Mouse (Mus musculus) liver, embryonic 12.5 days (tissue): ENCODE measurements around the gene Haghl. TPM values are rescaled to one million over a fixed set of nuclear protein-coding genes. Genes with fewer than 3 reads are reported as not detected.

ENCODE experiments used
- ATAC-seq: fragments of 200-750 bp; cut with Nextera tagmentation; 2 replicates; pipeline ENCODE4 v1.8.0; 2017; ENCODE audit warnings: moderate number of reproducible peaks, mild to moderate bottlenecking, moderate library complexity
- H3K27ac ChIP-seq: fragments of 300-500 bp; sonication (generic); 2 replicates; pipeline ENCODE4 v1.5.1; 2016; ENCODE audit warnings: mild to moderate bottlenecking
- H3K27me3 ChIP-seq: fragments of 300-500 bp; sonication (generic); replicated peaks from 2 replicates; pipeline ENCODE4 v1.6.1; 2016; ENCODE audit warnings: mild to moderate bottlenecking, moderate library complexity
- H3K36me3 ChIP-seq: fragments of 300-500 bp; sonication (generic); 2 replicates; pipeline ENCODE4 v1.6.1; 2016; ENCODE audit warnings: mild to moderate bottlenecking, moderate library complexity
- H3K4me1 ChIP-seq: fragments of 300-500 bp; sonication (generic); 2 replicates; pipeline ENCODE4 v1.6.1; 2016
- H3K4me2 ChIP-seq: fragments of 300-500 bp; sonication (generic); 2 replicates; pipeline ENCODE4 v1.6.1; 2016; ENCODE audit warnings: mild to moderate bottlenecking, moderate library complexity
- H3K4me3 ChIP-seq: fragments of 300-500 bp; sonication (generic); 2 replicates; pipeline ENCODE4 v1.5.1; 2016; ENCODE audit warnings: mild to moderate bottlenecking, moderate library complexity
- H3K9ac ChIP-seq: fragments of 300-500 bp; sonication (generic); 2 replicates; pipeline ENCODE4 v1.6.1; 2016; ENCODE audit warnings: mild to moderate bottlenecking, moderate library complexity
- H3K9me3 ChIP-seq: fragments of 300-500 bp; sonication (generic); replicated peaks from 2 replicates; pipeline ENCODE4 v1.6.1; 2016; ENCODE audit warnings: mild to moderate bottlenecking, moderate library complexity
- WGBS: fragments of 180-500 bp; shearing (Covaris S2); methylation state at CpG from one replicate; pipeline ENCODE4 v1.1.7; 2016; ENCODE audit not compliant: insufficient replicate concordance; 5-methylcytosine and 5-hydroxymethylcytosine counted together
- polyA plus RNA-seq: library from polyadenylated mRNA; unstranded; fragments of >200 nt; fragmentation: Nextera tagmentation; extraction: Ambion mirVana; gene quantifications from 2 replicates; pipeline ENCODE4 v1.2.1, GENCODE M21; 2016

Gene Haghl
- polyA plus RNA-seq, 1 experiment from 2014 or later: 11.9 TPM

GRCm38 (mm10) chr17:25794197-25794596, 8.7 kb upstream of the Haghl start:
- Histone ChIP-seq H3K9ac (no peak overlapping the region), H3K4me3 (no peak overlapping the region), H3K4me1 (peaks cover 63% of the 10 kb centered on the region), H3K36me3 (peaks cover 27% of the 10 kb centered on the region), H3K9me3 (no peaks in the 10 kb centered on the region), H3K27ac (no peak overlapping the region), H3K27me3 (no peaks in the 10 kb centered on the region), H3K4me2 (no peak overlapping the region)
- WGBS: 77% methylated on average over 13 of the region's 13 CpGs
- no peak for ATAC-seq

- under 1% methylated on average over 14 of the region's 14 CpGs for WGBS
- H3K9ac ChIP-seq: peak within 1 kb of the TSS; percentile 79
- ATAC-seq: peak; percentile 48
Measured at GRCm38 (mm10) chr17:25792615-25793014, 7.1 kb upstream of the Haghl start, which contains the start of gene Fam173a. TSS of gene Fam173a (minus strand) at chr17:25792901.

GRCm38 (mm10) chr17:25791843-25792527, 6.5 kb upstream of the Haghl start:
- Histone ChIP-seq H3K4me3 (peak overlapping the region; percentile 81), H3K27me3 (no peaks in the 10 kb centered on the region), H3K4me2 (peak overlapping the region; percentile 80), H3K36me3 (peaks cover 44% of the 10 kb centered on the region), H3K9ac (peak overlapping the region; percentile 79), H3K9me3 (no peaks in the 10 kb centered on the region), H3K4me1 (peaks cover 56% of the 10 kb centered on the region), H3K27ac (peak overlapping the region; percentile 93)
- ATAC-seq: peak; percentile 72
- under 1% methylated on average over 45 of the region's 45 CpGs for WGBS

More at GRCm38 (mm10) chr17:25792615-25793014, 7.1 kb upstream of the Haghl start, which contains the start of gene Fam173a:
- no peaks in the 10 kb centered on the region for H3K9me3 ChIP-seq
- peak within 1 kb of the TSS; percentile 80 for H3K4me2 ChIP-seq
- H3K27me3 ChIP-seq: no peaks in the 10 kb centered on the region
- H3K27ac ChIP-seq: peak within 1 kb of the TSS; percentile 93
- H3K4me3 ChIP-seq: peak within 1 kb of the TSS; percentile 81
- H3K4me1 ChIP-seq: peaks cover 62% of the 10 kb centered on the region
- H3K36me3 ChIP-seq: peaks cover 41% of the 10 kb centered on the region

- Histone ChIP-seq H3K4me2 (peak overlapping the region; percentile 80), H3K27ac (peak overlapping the region; percentile 93), H3K36me3 (peaks cover 44% of the 10 kb centered on the region), H3K4me3 (peak overlapping the region; percentile 81), H3K27me3 (no peaks in the 10 kb centered on the region), H3K9me3 (no peaks in the 10 kb centered on the region), H3K4me1 (peaks cover 53% of the 10 kb centered on the region), H3K9ac (peak overlapping the region; percentile 79)
- ATAC-seq: peak; percentile 24
- 29% methylated on average over 19 of the region's 19 CpGs for WGBS
Measured at GRCm38 (mm10) chr17:25791320-25791842, 5.9 kb upstream of the Haghl start.

- Histone ChIP-seq H3K4me2 (no peak overlapping the region), H3K27me3 (no peaks in the 10 kb centered on the region), H3K9me3 (no peaks in the 10 kb centered on the region), H3K4me1 (peaks cover 31% of the 10 kb centered on the region), H3K27ac (no peak overlapping the region), H3K36me3 (peaks cover 53% of the 10 kb centered on the region), H3K4me3 (no peak overlapping the region), H3K9ac (no peak overlapping the region)
- WGBS: 84% methylated on average over 9 of the region's 9 CpGs
- no peak for ATAC-seq
Measured at GRCm38 (mm10) chr17:25786781-25787504, 1.5 kb upstream of the Haghl start.

GRCm38 (mm10) chr17:25786280-25786679, 807 bp upstream of the Haghl start, which contains the start of gene Ccdc78:
TSS of gene Ccdc78 (plus strand) at chr17:25786580.
- peak within 1 kb of the TSS; percentile 69 for H3K27ac ChIP-seq
- H3K4me3 ChIP-seq: peak within 1 kb of the TSS; percentile 73
- WGBS: 80% methylated on average over 3 of the region's 3 CpGs
- no peak for ATAC-seq
- peaks cover 25% of the 10 kb centered on the region for H3K4me1 ChIP-seq
- H3K27me3 ChIP-seq: no peaks in the 10 kb centered on the region
- no peaks in the 10 kb centered on the region for H3K9me3 ChIP-seq
- peaks cover 59% of the 10 kb centered on the region for H3K36me3 ChIP-seq
- peak within 1 kb of the TSS; percentile 72 for H3K9ac ChIP-seq
- peak within 1 kb of the TSS; percentile 87 for H3K4me2 ChIP-seq

GRCm38 (mm10) chr17:25783861-25784574, 1.5 kb downstream of the Haghl start:
- H3K4me2 ChIP-seq: peak overlapping the region; percentile 87
- no peaks in the 10 kb centered on the region for H3K9me3 ChIP-seq
- no peaks in the 10 kb centered on the region for H3K27me3 ChIP-seq
- peaks cover 64% of the 10 kb centered on the region for H3K36me3 ChIP-seq
- H3K27ac ChIP-seq: no peak overlapping the region
- peaks cover 16% of the 10 kb centered on the region for H3K4me1 ChIP-seq
- H3K9ac ChIP-seq: peak overlapping the region; percentile 72; the same call in 1 of the 2 replicates
- no peak for ATAC-seq
- peak overlapping the region; percentile 73; the same call in 1 of the 2 replicates for H3K4me3 ChIP-seq
- WGBS: 79% methylated on average over 15 of the region's 15 CpGs

- Histone ChIP-seq H3K36me3 (peaks cover 66% of the 10 kb centered on the region), H3K4me2 (no peak overlapping the region), H3K9me3 (no peaks in the 10 kb centered on the region), H3K4me1 (peaks cover 16% of the 10 kb centered on the region), H3K4me3 (no peak overlapping the region), H3K27ac (no peak overlapping the region), H3K9ac (no peak overlapping the region), H3K27me3 (no peaks in the 10 kb centered on the region)
- WGBS: 79% methylated on average over 7 of the region's 7 CpGs
- ATAC-seq: no peak
Measured at GRCm38 (mm10) chr17:25783086-25783485, 2.4 kb downstream of the Haghl start.

GRCm38 (mm10) chr17:25781339-25781738, 4.1 kb downstream of the Haghl start:
- H3K27me3 ChIP-seq: no peaks in the 10 kb centered on the region
- H3K9ac ChIP-seq: no peak overlapping the region
- H3K4me2 ChIP-seq: no peak overlapping the region
- WGBS: 68% methylated on average over 6 of the region's 6 CpGs
- no peak for ATAC-seq
- peaks cover 72% of the 10 kb centered on the region for H3K36me3 ChIP-seq
- H3K27ac ChIP-seq: no peak overlapping the region
- peaks cover 16% of the 10 kb centered on the region for H3K4me1 ChIP-seq
- H3K4me3 ChIP-seq: no peak overlapping the region
- H3K9me3 ChIP-seq: no peaks in the 10 kb centered on the region

GRCm38 (mm10) chr17:25777948-25778347, 7.5 kb downstream of the Haghl start:
- no peak overlapping the region for H3K27ac ChIP-seq
- 88% methylated on average over 5 of the region's 5 CpGs for WGBS
- H3K27me3 ChIP-seq: no peaks in the 10 kb centered on the region
- no peak overlapping the region for H3K4me3 ChIP-seq
- peaks cover 64% of the 10 kb centered on the region for H3K36me3 ChIP-seq
- no peak for ATAC-seq
- H3K9me3 ChIP-seq: no peaks in the 10 kb centered on the region
- peaks cover 18% of the 10 kb centered on the region for H3K4me1 ChIP-seq
- no peak overlapping the region for H3K9ac ChIP-seq
- no peak overlapping the region for H3K4me2 ChIP-seq

GRCm38 (mm10) chr17:25775318-25776062, 10.0 kb downstream of the Haghl start:
- peaks cover 18% of the 10 kb centered on the region for H3K4me1 ChIP-seq
- H3K9ac ChIP-seq: 0 out of 2 replicates have a peak overlapping the region, but pooled peaks have one; percentile 84
- H3K27ac ChIP-seq: no peak overlapping the region
- H3K4me2 ChIP-seq: peak overlapping the region; percentile 87; the same call in 1 of the 2 replicates
- ATAC-seq: no peak
- 75% methylated on average over 10 of the region's 10 CpGs for WGBS
- no peak overlapping the region for H3K4me3 ChIP-seq
- peaks cover 10% of the 10 kb centered on the region; the same call in 1 of the 2 replicates for H3K27me3 ChIP-seq
- no peaks in the 10 kb centered on the region for H3K9me3 ChIP-seq
- peaks cover 40% of the 10 kb centered on the region for H3K36me3 ChIP-seq
